Mouse (Mus musculus): ENCODE measurements around the gene Robo1.

GRCm38 (mm10) chr16:73002685-73003084 is 694.6 kb downstream of the Robo1 start:
- TF ChIP-seq CTCF (conservative IDR thresholded peaks at IDR 0.05; ENCODE audit: insufficient read depth, insufficient read length, low read depth, low read length) = no peak
- no peak for TF ChIP-seq POLR2A (IDR thresholded peaks at IDR 0.05; ENCODE audit: low read depth, low read length)
